Mouse (Mus musculus): Measurements from ENCODE around the gene C8a. TPM values are rescaled to one million over a fixed set of nuclear protein-coding genes. Genes with fewer than 3 reads are reported as not detected.

The C8a gene
- polyA plus RNA-seq, 1 experiment from 2014 or later: not detected

GRCm38 (mm10) chr4:104864397-104864796, 11.8 kb downstream of the C8a start:
- Histone ChIP-seq H3K4me1 (replicated peaks; ENCODE audit: control insufficient read depth, insufficient read depth, low read length) (no peaks in the 10 kb centered on the region), H3K27me3 (ENCODE audit: control insufficient read depth, insufficient read depth, low read length) (no peaks in the 10 kb centered on the region), H3K9me3 (ENCODE audit: control insufficient read depth, low read length) (no peaks in the 10 kb centered on the region), H3K9ac (ENCODE audit: low read length) (no peak overlapping the region), H3K27ac (ENCODE audit: low read depth, low read length) (no peak overlapping the region), H3K36me3 (ENCODE audit: control insufficient read depth, insufficient read depth, low read length) (no peaks in the 10 kb centered on the region), H3K4me3 (ENCODE audit: low read depth, low read length) (no peak overlapping the region), H3K4me2 (ENCODE audit: low read depth, low read length, severe bottlenecking) (no peak overlapping the region)
- DNase-seq (ENCODE audit: low spot score) (no peak), ATAC-seq (replicated peaks; ENCODE audit: low FRiP score) (no peak)
- WGBS: 93% methylated on average over 1 of the region's 1 CpGs

- Histone ChIP-seq H3K9me3 (ENCODE audit: control insufficient read depth, low read length) (no peaks in the 10 kb centered on the region), H3K4me2 (ENCODE audit: low read depth, low read length, severe bottlenecking) (no peak overlapping the region), H3K27me3 (ENCODE audit: control insufficient read depth, insufficient read depth, low read length) (no peaks in the 10 kb centered on the region), H3K9ac (ENCODE audit: low read length) (no peak overlapping the region), H3K4me3 (ENCODE audit: low read depth, low read length) (no peak overlapping the region), H3K27ac (ENCODE audit: low read depth, low read length) (no peak overlapping the region), H3K36me3 (ENCODE audit: control insufficient read depth, insufficient read depth, low read length) (no peaks in the 10 kb centered on the region), H3K4me1 (replicated peaks; ENCODE audit: control insufficient read depth, insufficient read depth, low read length) (no peaks in the 10 kb centered on the region)
- DNase-seq (ENCODE audit: low spot score) (no peak), ATAC-seq (replicated peaks; ENCODE audit: low FRiP score) (no peak)
- WGBS: 86% methylated on average over 8 of the region's 8 CpGs
Observed at GRCm38 (mm10) chr4:104861241-104861640, 15.0 kb downstream of the C8a start.

- H3K9ac ChIP-seq (ENCODE audit: low read length): no peak overlapping the region
- no peaks in the 10 kb centered on the region for H3K4me1 ChIP-seq (replicated peaks; ENCODE audit: control insufficient read depth, insufficient read depth, low read length)
- ATAC-seq (replicated peaks; ENCODE audit: low FRiP score) (no peak), DNase-seq (ENCODE audit: low spot score) (no peak)
- H3K27ac ChIP-seq (ENCODE audit: low read depth, low read length): no peak overlapping the region
- H3K4me2 ChIP-seq (ENCODE audit: low read depth, low read length, severe bottlenecking): no peak overlapping the region
- H3K4me3 ChIP-seq (ENCODE audit: low read depth, low read length): no peak overlapping the region
- 74% methylated on average over 4 of the region's 4 CpGs for WGBS
- no peaks in the 10 kb centered on the region for H3K27me3 ChIP-seq (ENCODE audit: control insufficient read depth, insufficient read depth, low read length)
- H3K36me3 ChIP-seq (ENCODE audit: control insufficient read depth, insufficient read depth, low read length): no peaks in the 10 kb centered on the region
- H3K9me3 ChIP-seq (ENCODE audit: control insufficient read depth, low read length): no peaks in the 10 kb centered on the region
Observed at GRCm38 (mm10) chr4:104857823-104858222, 18.4 kb downstream of the C8a start.

GRCm38 (mm10) chr4:104857029-104857428, 19.2 kb downstream of the C8a start, which contains the start of gene Gm17662:
TSS of gene Gm17662 (plus strand) at chr4:104857329.
- ATAC-seq (replicated peaks; ENCODE audit: low FRiP score): no peak
- DNase-seq (ENCODE audit: low spot score): no peak
- Histone ChIP-seq H3K4me1 (replicated peaks; ENCODE audit: control insufficient read depth, insufficient read depth, low read length) (no peaks in the 10 kb centered on the region), H3K4me2 (ENCODE audit: low read depth, low read length, severe bottlenecking) (no peak within 1 kb of the TSS), H3K36me3 (ENCODE audit: control insufficient read depth, insufficient read depth, low read length) (no peaks in the 10 kb centered on the region), H3K27me3 (ENCODE audit: control insufficient read depth, insufficient read depth, low read length) (no peaks in the 10 kb centered on the region), H3K27ac (ENCODE audit: low read depth, low read length) (no peak within 1 kb of the TSS), H3K4me3 (ENCODE audit: low read depth, low read length) (no peak within 1 kb of the TSS), H3K9ac (ENCODE audit: low read length) (no peak within 1 kb of the TSS), H3K9me3 (ENCODE audit: control insufficient read depth, low read length) (no peaks in the 10 kb centered on the region)
- 72% methylated on average over 1 of the region's 1 CpGs for WGBS

GRCm38 (mm10) chr4:104855216-104855615, 21.0 kb downstream of the C8a start:
- H3K4me1 ChIP-seq (replicated peaks; ENCODE audit: control insufficient read depth, insufficient read depth, low read length): no peaks in the 10 kb centered on the region
- no peak overlapping the region for H3K4me2 ChIP-seq (ENCODE audit: low read depth, low read length, severe bottlenecking)
- H3K9me3 ChIP-seq (ENCODE audit: control insufficient read depth, low read length): no peaks in the 10 kb centered on the region
- no peaks in the 10 kb centered on the region for H3K36me3 ChIP-seq (ENCODE audit: control insufficient read depth, insufficient read depth, low read length)
- 92% methylated on average over 2 of the region's 2 CpGs for WGBS
- H3K9ac ChIP-seq (ENCODE audit: low read length): no peak overlapping the region
- no peak overlapping the region for H3K4me3 ChIP-seq (ENCODE audit: low read depth, low read length)
- DNase-seq (ENCODE audit: low spot score) (no peak), ATAC-seq (replicated peaks; ENCODE audit: low FRiP score) (no peak)
- no peak overlapping the region for H3K27ac ChIP-seq (ENCODE audit: low read depth, low read length)
- H3K27me3 ChIP-seq (ENCODE audit: control insufficient read depth, insufficient read depth, low read length): no peaks in the 10 kb centered on the region

GRCm38 (mm10) chr4:104843546-104843945, 32.7 kb downstream of the C8a start:
- H3K4me1 ChIP-seq (replicated peaks; ENCODE audit: control insufficient read depth, insufficient read depth, low read length): no peaks in the 10 kb centered on the region
- H3K9ac ChIP-seq (ENCODE audit: low read length): no peak overlapping the region
- H3K27ac ChIP-seq (ENCODE audit: low read depth, low read length): no peak overlapping the region
- 57% methylated on average over 4 of the region's 4 CpGs for WGBS
- H3K4me3 ChIP-seq (ENCODE audit: low read depth, low read length): no peak overlapping the region
- no peak overlapping the region for H3K4me2 ChIP-seq (ENCODE audit: low read depth, low read length, severe bottlenecking)
- DNase-seq (ENCODE audit: low spot score) (peak; percentile 18), ATAC-seq (replicated peaks; ENCODE audit: low FRiP score) (no peak)
- no peaks in the 10 kb centered on the region for H3K9me3 ChIP-seq (ENCODE audit: control insufficient read depth, low read length)
- H3K27me3 ChIP-seq (ENCODE audit: control insufficient read depth, insufficient read depth, low read length): no peaks in the 10 kb centered on the region
- H3K36me3 ChIP-seq (ENCODE audit: control insufficient read depth, insufficient read depth, low read length): no peaks in the 10 kb centered on the region

- DNase-seq (ENCODE audit: low spot score) (no peak), ATAC-seq (replicated peaks; ENCODE audit: low FRiP score) (no peak)
- Histone ChIP-seq H3K27me3 (ENCODE audit: control insufficient read depth, insufficient read depth, low read length) (no peaks in the 10 kb centered on the region), H3K4me2 (ENCODE audit: low read depth, low read length, severe bottlenecking) (no peak overlapping the region), H3K27ac (ENCODE audit: low read depth, low read length) (no peak overlapping the region), H3K9ac (ENCODE audit: low read length) (no peak overlapping the region), H3K9me3 (ENCODE audit: control insufficient read depth, low read length) (no peaks in the 10 kb centered on the region), H3K4me1 (replicated peaks; ENCODE audit: control insufficient read depth, insufficient read depth, low read length) (no peaks in the 10 kb centered on the region), H3K4me3 (ENCODE audit: low read depth, low read length) (no peak overlapping the region), H3K36me3 (ENCODE audit: control insufficient read depth, insufficient read depth, low read length) (no peaks in the 10 kb centered on the region)
- WGBS: 91% methylated on average over 5 of the region's 5 CpGs
Observed at GRCm38 (mm10) chr4:104842204-104842603, 34.0 kb downstream of the C8a start.

- Histone ChIP-seq H3K27me3 (ENCODE audit: control insufficient read depth, insufficient read depth, low read length) (no peaks in the 10 kb centered on the region), H3K27ac (ENCODE audit: low read depth, low read length) (no peak overlapping the region), H3K4me1 (replicated peaks; ENCODE audit: control insufficient read depth, insufficient read depth, low read length) (no peaks in the 10 kb centered on the region), H3K36me3 (ENCODE audit: control insufficient read depth, insufficient read depth, low read length) (no peaks in the 10 kb centered on the region), H3K4me3 (ENCODE audit: low read depth, low read length) (no peak overlapping the region), H3K4me2 (ENCODE audit: low read depth, low read length, severe bottlenecking) (no peak overlapping the region), H3K9ac (ENCODE audit: low read length) (no peak overlapping the region), H3K9me3 (ENCODE audit: control insufficient read depth, low read length) (no peaks in the 10 kb centered on the region)
- no peak for ATAC-seq (replicated peaks; ENCODE audit: low FRiP score)
- no peak for DNase-seq (ENCODE audit: low spot score)
- WGBS: 88% methylated on average over 2 of the region's 2 CpGs
Observed at GRCm38 (mm10) chr4:104838342-104838741, 37.9 kb downstream of the C8a start.

GRCm38 (mm10) chr4:104835096-104835495, 41.1 kb downstream of the C8a start:
- Histone ChIP-seq H3K27me3 (ENCODE audit: control insufficient read depth, insufficient read depth, low read length) (no peaks in the 10 kb centered on the region), H3K9me3 (ENCODE audit: control insufficient read depth, low read length) (no peaks in the 10 kb centered on the region), H3K36me3 (ENCODE audit: control insufficient read depth, insufficient read depth, low read length) (no peaks in the 10 kb centered on the region), H3K4me3 (ENCODE audit: low read depth, low read length) (no peak overlapping the region), H3K4me1 (replicated peaks; ENCODE audit: control insufficient read depth, insufficient read depth, low read length) (no peaks in the 10 kb centered on the region), H3K4me2 (ENCODE audit: low read depth, low read length, severe bottlenecking) (no peak overlapping the region), H3K27ac (ENCODE audit: low read depth, low read length) (no peak overlapping the region), H3K9ac (ENCODE audit: low read length) (no peak overlapping the region)
- peak; percentile 44 for DNase-seq (ENCODE audit: low spot score)
- 17% methylated on average over 5 of the region's 5 CpGs for WGBS
- no peak for ATAC-seq (replicated peaks; ENCODE audit: low FRiP score)
